Mouse (Mus musculus) MEL (cell line): ENCODE results near the gene Olfm2. TPM values are rescaled to one million over a fixed set of nuclear protein-coding genes. Genes with fewer than 3 reads are reported as not detected.

ENCODE experiments used
- DNase-seq: peaks from one replicate; pipeline ENCODE4 v3.0.0; 2011; ENCODE audit warnings: low read depth, low spot score
- H3K27ac ChIP-seq: 2 replicates; pipeline ENCODE4 v1.5.1; 2012; ENCODE audit warnings: low read depth, mild to moderate bottlenecking, control low read depth, low read length, moderate library complexity; ENCODE audit not compliant: control insufficient read depth
- H3K27me3 ChIP-seq, 2 experiments: fragments of 150-350 bp in 1 of 2; sonication (generic) in 1 of 2; 2 replicates each; pipeline ENCODE4 v1.6.1; 2012; ENCODE audit warnings: low read length in 2 of 2, mild to moderate bottlenecking in 2 of 2, improper control_type of control experiment in 1 of 2, moderate library complexity in 1 of 2; ENCODE audit not compliant: insufficient read depth in 2 of 2, control insufficient read depth in 1 of 2
- H3K36me3 ChIP-seq, 2 experiments: 2 replicates each; pipeline ENCODE4 v1.6.1; 2012 to 2014; ENCODE audit warnings: low read length in 2 of 2, improper control_type of control experiment in 1 of 2, inconsistent platforms in 1 of 2, mild to moderate bottlenecking in 1 of 2; ENCODE audit not compliant: insufficient read depth in 2 of 2, control insufficient read depth in 1 of 2
- H3K4me1 ChIP-seq, 2 experiments: fragments of 150-350 bp in 1 of 2; sonication (generic) in 1 of 2; 2 replicates each; pipeline ENCODE4 v1.6.1; 2012; ENCODE audit warnings: low read length in 2 of 2, improper control_type of control experiment in 1 of 2, mild to moderate bottlenecking in 1 of 2; ENCODE audit not compliant: insufficient read depth in 2 of 2, control insufficient read depth in 1 of 2
- H3K4me3 ChIP-seq, 2 experiments: fragments of 150-350 bp in 1 of 2; sonication (generic) in 1 of 2; 2 replicates each; pipeline ENCODE4 v1.5.1; 2012; ENCODE audit warnings: low read depth in 2 of 2, low read length in 2 of 2, mild to moderate bottlenecking in 2 of 2, moderate library complexity in 2 of 2, control low read depth in 1 of 2, improper control_type of control experiment in 1 of 2; ENCODE audit not compliant: control insufficient read depth in 1 of 2, insufficient read depth in 1 of 2
- H3K79me2 ChIP-seq: 2 replicates; pipeline ENCODE4 v1.6.1; 2012; ENCODE audit warnings: mild to moderate bottlenecking, low read length, moderate library complexity; ENCODE audit not compliant: control insufficient read depth, poor library complexity, insufficient read depth
- H3K9ac ChIP-seq: 2 replicates; pipeline ENCODE4 v1.6.1; 2012; ENCODE audit warnings: low read depth, mild to moderate bottlenecking, control low read depth, low read length, moderate library complexity; ENCODE audit not compliant: control insufficient read depth, poor library complexity, severe bottlenecking
- H3K9me3 ChIP-seq: fragments of 150-350 bp; sonication (generic); replicated peaks from 2 replicates; pipeline ENCODE4 v1.6.1; 2012; ENCODE audit warnings: mild to moderate bottlenecking, low read length, improper control_type of control experiment, moderate library complexity; ENCODE audit not compliant: insufficient read depth
- BHLHE40 ChIP-seq: IDR thresholded peaks from 2 replicates; pipeline ENCODE4 v1.6.1; 2012; ENCODE audit warnings: low read depth, mild to moderate bottlenecking, inconsistent platforms, low read length, improper control_type of control experiment, borderline replicate concordance
- CHD2 ChIP-seq: IDR thresholded peaks from 2 replicates; pipeline ENCODE4 v1.6.1; 2011; ENCODE audit warnings: low read length, improper control_type of control experiment
- CTCF ChIP-seq, 3 experiments: IDR thresholded peaks in 2 of 3; conservative IDR thresholded peaks in 1 of 3; 2 replicates each; pipeline ENCODE4 v1.5.1; 2011 to 2012; ENCODE audit warnings: low read length in 3 of 3, low read depth in 2 of 3, mild to moderate bottlenecking in 2 of 3, improper control_type of control experiment in 1 of 3, inconsistent platforms in 1 of 3, mixed read lengths in 1 of 3, moderate library complexity in 1 of 3; ENCODE audit not compliant: control insufficient read depth in 1 of 3, insufficient read depth in 1 of 3, poor library complexity in 1 of 3, severe bottlenecking in 1 of 3
- ETS1 ChIP-seq: IDR thresholded peaks from 2 replicates; pipeline ENCODE4 v1.6.1; 2012; ENCODE audit warnings: low read depth, mild to moderate bottlenecking, inconsistent platforms, low read length, improper control_type of control experiment, moderate library complexity
- GABPA ChIP-seq: IDR thresholded peaks from 2 replicates; pipeline ENCODE4 v1.6.1; 2012; ENCODE audit warnings: low read depth, mild to moderate bottlenecking, inconsistent platforms, low read length, improper control_type of control experiment, moderate library complexity
- JUND ChIP-seq: IDR thresholded peaks from 2 replicates; pipeline ENCODE4 v1.6.1; 2011; ENCODE audit warnings: low read depth, mild to moderate bottlenecking, improper control_type of control experiment, low read length
- KAT2A ChIP-seq: conservative IDR thresholded peaks from 2 replicates; pipeline ENCODE4 v1.6.1; 2012; ENCODE audit warnings: low read depth, low read length, improper control_type of control experiment, inconsistent platforms
- MAFK ChIP-seq: IDR thresholded peaks from 2 replicates; pipeline ENCODE4 v1.6.1; 2011; ENCODE audit warnings: low read depth, mild to moderate bottlenecking, low read length, improper control_type of control experiment, borderline replicate concordance
- MAX ChIP-seq: IDR thresholded peaks from 2 replicates; pipeline ENCODE4 v1.6.1; 2011; ENCODE audit warnings: low read length, improper control_type of control experiment
- MAZ ChIP-seq: IDR thresholded peaks from 2 replicates; pipeline ENCODE4 v1.6.1; 2012; ENCODE audit warnings: low read depth, mild to moderate bottlenecking, inconsistent platforms, low read length, improper control_type of control experiment
- MXI1 ChIP-seq: IDR thresholded peaks from 2 replicates; pipeline ENCODE4 v1.6.1; 2011; ENCODE audit warnings: mild to moderate bottlenecking, low read depth, low read length, improper control_type of control experiment
- MYB ChIP-seq: IDR thresholded peaks from 2 replicates; pipeline ENCODE4 v1.6.1; 2011; ENCODE audit warnings: mild to moderate bottlenecking, low read depth, low read length, improper control_type of control experiment
- MYC ChIP-seq: IDR thresholded peaks from 2 replicates; pipeline ENCODE4 v1.6.1; 2011; ENCODE audit warnings: low read depth, mild to moderate bottlenecking, low read length, improper control_type of control experiment, moderate library complexity
- NELFE ChIP-seq: IDR thresholded peaks from 2 replicates; pipeline ENCODE4 v1.6.1; 2011; ENCODE audit warnings: low read depth, low read length, improper control_type of control experiment
- NRF1 ChIP-seq: IDR thresholded peaks from 2 replicates; pipeline ENCODE4 v1.6.1; 2014; ENCODE audit warnings: low read depth, mild to moderate bottlenecking, inconsistent platforms, low read length, improper control_type of control experiment, moderate library complexity; ENCODE audit not compliant: poor library complexity, insufficient read depth, severe bottlenecking
- POLR2A ChIP-seq, 2 experiments: IDR thresholded peaks; 2 replicates each; pipeline ENCODE4 v1.6.1; 2011 to 2012; ENCODE audit warnings: low read length in 2 of 2, mild to moderate bottlenecking in 2 of 2, control low read depth in 1 of 2, improper control_type of control experiment in 1 of 2, low read depth in 1 of 2, moderate library complexity in 1 of 2; ENCODE audit not compliant: control insufficient read depth in 1 of 2, insufficient read depth in 1 of 2, poor library complexity in 1 of 2
- POLR2AphosphoS5 ChIP-seq: IDR thresholded peaks from 2 replicates; pipeline ENCODE4 v1.6.1; 2012; ENCODE audit warnings: low read depth, borderline replicate concordance, mild to moderate bottlenecking, inconsistent platforms, low read length, moderate library complexity, mixed read lengths
- RAD21 ChIP-seq: IDR thresholded peaks from 2 replicates; pipeline ENCODE4 v1.6.1; 2011; ENCODE audit warnings: mild to moderate bottlenecking, low read depth, low read length, improper control_type of control experiment
- RCOR1 ChIP-seq: IDR thresholded peaks from 2 replicates; pipeline ENCODE4 v1.6.1; 2012; ENCODE audit warnings: low read depth, mild to moderate bottlenecking, inconsistent platforms, low read length, improper control_type of control experiment
- SIN3A ChIP-seq: IDR thresholded peaks from 2 replicates; pipeline ENCODE4 v1.6.1; 2012; ENCODE audit warnings: low read length, improper control_type of control experiment, inconsistent platforms
- SMC3 ChIP-seq: IDR thresholded peaks from 2 replicates; pipeline ENCODE4 v1.6.1; 2011; ENCODE audit warnings: low read depth, low read length, improper control_type of control experiment
- USF2 ChIP-seq, 2 experiments: IDR thresholded peaks; 2 replicates each; pipeline ENCODE4 v1.6.1; 2011 to 2012; ENCODE audit warnings: improper control_type of control experiment in 2 of 2, low read length in 2 of 2, borderline replicate concordance in 1 of 2, inconsistent platforms in 1 of 2, low read depth in 1 of 2, mild to moderate bottlenecking in 1 of 2; ENCODE audit not compliant: insufficient read depth in 1 of 2
- ZKSCAN1 ChIP-seq: IDR thresholded peaks from 2 replicates; pipeline ENCODE4 v1.6.1; 2012; ENCODE audit warnings: low read depth, mild to moderate bottlenecking, inconsistent platforms, low read length, improper control_type of control experiment, moderate library complexity
- ZNF384 ChIP-seq: IDR thresholded peaks from 2 replicates; pipeline ENCODE4 v1.6.1; 2012; ENCODE audit warnings: low read depth, mild to moderate bottlenecking, inconsistent platforms, low read length, improper control_type of control experiment
- polyA plus RNA-seq, 2 experiments: library from polyadenylated mRNA; stranded (reverse) in 1 of 2; unstranded in 1 of 2; fragments of >175 nt in 1 of 2; fragments of >200 nt in 1 of 2; gene quantifications; 2 replicates each; pipeline versions ENCODE4 v1.2.1 to v1.2.4; 2012; ENCODE audit warnings: low replicate concordance in 2 of 2, low read depth in 1 of 2; ENCODE audit not compliant: insufficient read length in 2 of 2, insufficient read depth in 1 of 2, missing spikeins in 1 of 2
- total RNA-seq: library from RNA; depleted of rRNA; stranded (reverse); fragments of 300-350 nt; gene quantifications from 2 replicates; pipeline ENCODE4 v1.2.3, GENCODE M21; 2012

The Olfm2 gene
- total and polyA plus RNA-seq, 3 experiments, result 0.54 to 1.9 TPM; not detected in 1

DNA sequence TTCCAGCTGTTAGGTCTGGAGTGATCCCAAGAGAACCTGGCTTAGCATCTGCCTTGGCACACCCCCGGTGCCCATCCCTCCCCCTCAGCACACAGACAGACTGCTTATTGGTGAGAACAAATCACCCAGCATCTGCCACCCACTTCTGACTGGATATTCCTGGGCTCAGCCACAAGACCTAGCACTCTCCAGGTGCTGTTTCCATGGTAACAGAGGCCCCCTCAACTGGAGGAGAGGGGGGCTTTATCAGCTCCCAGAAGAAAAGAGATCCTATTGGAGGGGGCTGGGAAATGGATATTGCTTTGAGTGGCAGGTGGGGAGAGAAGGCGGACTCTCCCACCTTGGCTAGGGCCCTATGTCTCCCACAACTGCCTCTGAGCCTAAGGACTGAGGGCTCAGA lies 82.2 kb downstream of the Olfm2 start:
- no peak overlapping the region for H3K4me3 ChIP-seq
- no peak overlapping the region for H3K27ac ChIP-seq
- peaks cover 5 to 22% of the 10 kb centered on the region in 2 experiments for H3K4me1 ChIP-seq
- H3K9ac ChIP-seq, result no peak overlapping the region
- peaks cover 18 to 23% of the 10 kb centered on the region in 2 experiments for H3K36me3 ChIP-seq
- H3K9me3 ChIP-seq, result no peaks in the 10 kb centered on the region
- H3K79me2 ChIP-seq, result peaks cover 5% of the 10 kb centered on the region; the same call in 1 of the 2 replicates
- DNase-seq, result no peak
- no peaks in the 10 kb centered on the region for H3K27me3 ChIP-seq
- TF ChIP-seq BHLHE40, result no peak
- no peak for TF ChIP-seq CTCF (IDR thresholded peaks at IDR 0.05 in 2 of 3, conservative IDR thresholded peaks at IDR 0.05 in 1 of 3; ENCODE audit: control insufficient read depth in 1 of 3, insufficient read depth in 1 of 3, low read depth in 2 of 3, low read length in 3 of 3, poor library complexity in 1 of 3, severe bottlenecking in 1 of 3)
- no peak for TF ChIP-seq MAX
- no peak for TF ChIP-seq POLR2AphosphoS5
- no peak for TF ChIP-seq GABPA
- no peak for TF ChIP-seq MYB
- TF ChIP-seq CHD2, result no peak
- no peak for TF ChIP-seq NRF1
- TF ChIP-seq USF2 (IDR thresholded peaks at IDR 0.05; ENCODE audit: borderline replicate concordance in 1 of 2, insufficient read depth in 1 of 2, low read depth in 1 of 2, low read length in 2 of 2), result no peak
- TF ChIP-seq MYC, result no peak
- TF ChIP-seq MAZ, result no peak
- no peak for TF ChIP-seq RAD21
- TF ChIP-seq MXI1, result no peak

DNA sequence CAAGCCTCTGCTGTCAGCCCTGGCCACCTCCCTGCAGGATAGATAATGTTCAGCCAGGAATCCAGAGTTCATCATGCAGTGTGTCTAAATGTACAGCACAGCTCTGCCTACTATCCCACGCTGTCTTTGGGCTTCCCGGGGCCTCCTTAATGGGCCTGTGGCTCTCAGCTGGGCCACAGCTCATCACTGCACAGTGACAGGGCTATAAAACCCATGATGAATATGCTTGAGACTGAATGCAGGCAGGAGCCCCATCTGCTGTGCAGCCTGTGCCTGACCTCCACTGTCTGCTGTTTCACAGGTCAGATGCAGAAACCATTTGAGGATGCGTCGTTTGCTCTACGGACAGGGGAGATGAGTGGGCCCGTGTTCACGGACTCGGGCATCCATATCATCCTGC lies 83.3 kb downstream of the Olfm2 start:
- Histone ChIP-seq H3K27me3 (no peaks in the 10 kb centered on the region), H3K36me3 (peaks cover 18 to 31% of the 10 kb centered on the region in 2 experiments), H3K4me1 (peaks cover 5 to 22% of the 10 kb centered on the region in 2 experiments), H3K79me2 (peaks cover 12% of the 10 kb centered on the region; the same call in 1 of the 2 replicates), H3K9me3 (no peaks in the 10 kb centered on the region), H3K4me3 (no peak overlapping the region), H3K9ac (no peak overlapping the region), H3K27ac (no peak overlapping the region)
- TF ChIP-seq MYB, result no peak
- no peak for TF ChIP-seq SMC3
- no peak for TF ChIP-seq MAFK
- TF ChIP-seq KAT2A, result no peak
- no peak for TF ChIP-seq SIN3A
- no peak for TF ChIP-seq ZKSCAN1
- no peak for TF ChIP-seq NELFE
- no peak for TF ChIP-seq GABPA
- TF ChIP-seq POLR2A (IDR thresholded peaks at IDR 0.05; ENCODE audit: control insufficient read depth in 1 of 2, insufficient read depth in 1 of 2, low read depth in 1 of 2, low read length in 2 of 2, poor library complexity in 1 of 2), result no peak
- no peak for TF ChIP-seq JUND
- no peak for TF ChIP-seq ZNF384
- TF ChIP-seq RCOR1, result no peak
- no peak for TF ChIP-seq ETS1
- no peak for DNase-seq
